Mouse (Mus musculus) limb, embryonic 15.5 days (tissue): Measurements from ENCODE around the gene Abhd5. TPM values are rescaled to one million over a fixed set of nuclear protein-coding genes. Genes with fewer than 3 reads are reported as not detected.
"Not testable (repeated sequence)": the region's sequence is repeated elsewhere in the genome, so short reads cannot be mapped to it uniquely, and the experiment has no call there.

Source experiments
- ATAC-seq: fragments of 200-750 bp; cut with Nextera tagmentation; 2 replicates; pipeline ENCODE4 v1.8.0; 2017; ENCODE audit warnings: low read depth, moderate TSS enrichment; ENCODE audit not compliant: insufficient number of reproducible peaks, low FRiP score, low TSS enrichment
- H3K27ac ChIP-seq: fragments of 300-500 bp; sonication (generic); 2 replicates; pipeline ENCODE4 v1.5.1; 2015; ENCODE audit warnings: moderate library complexity, mild to moderate bottlenecking, inconsistent platforms
- H3K27me3 ChIP-seq: fragments of 300-500 bp; sonication (generic); 2 replicates; pipeline ENCODE4 v1.6.1; 2015; ENCODE audit warnings: inconsistent platforms
- H3K36me3 ChIP-seq: fragments of 300-500 bp; sonication (generic); 2 replicates; pipeline ENCODE4 v1.6.1; 2015; ENCODE audit warnings: inconsistent platforms
- H3K4me1 ChIP-seq: fragments of 300-500 bp; sonication (generic); 2 replicates; pipeline ENCODE4 v1.6.1; 2015; ENCODE audit warnings: inconsistent platforms
- H3K4me2 ChIP-seq: fragments of 300-500 bp; sonication (generic); 2 replicates; pipeline ENCODE4 v1.6.1; 2015; ENCODE audit warnings: mild to moderate bottlenecking, inconsistent platforms
- H3K4me3 ChIP-seq: fragments of 300-500 bp; sonication (generic); 2 replicates; pipeline ENCODE4 v1.5.1; 2015; ENCODE audit warnings: mild to moderate bottlenecking, inconsistent platforms
- H3K9ac ChIP-seq: fragments of 300-500 bp; sonication (generic); 2 replicates; pipeline ENCODE4 v1.6.1; 2015; ENCODE audit warnings: inconsistent platforms
- H3K9me3 ChIP-seq: fragments of 300-500 bp; sonication (generic); 2 replicates; pipeline ENCODE4 v1.6.1; 2016; ENCODE audit warnings: inconsistent platforms
- WGBS: fragments of 180-500 bp; shearing (Covaris S2); methylation state at CpG from one replicate; pipeline ENCODE4 v1.1.7; 2015; 5-methylcytosine and 5-hydroxymethylcytosine counted together
- polyA plus RNA-seq: library from polyadenylated mRNA; unstranded; fragments of >200 nt; fragmentation: Nextera tagmentation; extraction: Ambion mirVana; gene quantifications from 2 replicates; pipeline ENCODE4 v1.2.1, GENCODE M21; 2015

Gene Abhd5
- polyA plus RNA-seq = 44.8 and 47.3 TPM in 2 replicates

DNA sequence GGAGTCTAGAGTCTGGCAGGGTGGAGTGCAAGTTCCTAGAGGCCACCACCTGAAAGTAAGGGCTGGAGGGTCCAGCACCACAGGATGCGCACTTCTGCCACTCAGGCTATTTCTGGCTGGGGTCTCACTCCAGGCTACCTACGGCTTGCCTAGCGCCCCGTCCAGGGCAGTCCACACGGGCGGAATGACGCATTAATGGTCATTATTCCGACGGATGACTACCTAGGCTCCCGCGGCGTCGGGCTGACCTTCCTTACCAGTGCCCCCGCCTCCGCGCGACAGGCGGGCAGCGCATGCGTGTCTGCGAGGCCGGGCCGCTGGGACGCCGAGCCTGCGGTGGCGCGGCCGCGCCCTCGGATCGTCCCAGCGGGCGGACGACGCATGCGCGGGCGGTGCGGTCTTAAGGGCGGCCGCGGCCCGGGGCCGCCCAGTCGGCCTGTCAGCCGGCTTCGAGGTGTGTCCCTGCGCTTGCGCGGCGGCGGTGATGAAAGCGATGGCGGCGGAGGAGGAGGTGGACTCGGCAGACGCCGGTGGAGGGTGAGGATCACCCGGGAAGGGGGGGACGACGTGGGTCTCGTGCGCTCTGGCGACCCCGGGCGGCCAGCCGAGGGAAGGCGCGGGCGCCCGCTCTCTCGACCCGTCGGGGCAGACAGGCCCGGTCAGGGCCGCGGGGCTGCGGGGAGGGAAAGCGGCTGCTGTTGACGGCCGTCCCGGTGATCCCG, at the start of gene Abhd5:
Gene Abhd5, plus strand, starts transcription at position 306 of the 722 bp plus-strand sequence.
- Histone ChIP-seq H3K36me3 (no peaks in the 10 kb centered on the region), H3K9ac (peak within 1 kb of the TSS; percentile 89), H3K27me3 (no peaks in the 10 kb centered on the region), H3K4me3 (peak within 1 kb of the TSS; percentile 81), H3K4me2 (peak within 1 kb of the TSS; percentile 72), H3K4me1 (0 out of 2 replicates have a peak, but pooled peaks cover 3% of the 10 kb centered on the region), H3K9me3 (no peaks in the 10 kb centered on the region), H3K27ac (peak within 1 kb of the TSS; percentile 79)
- ATAC-seq = peak; percentile 94
- under 1% methylated on average over 84 of the region's 84 CpGs for WGBS

DNA sequence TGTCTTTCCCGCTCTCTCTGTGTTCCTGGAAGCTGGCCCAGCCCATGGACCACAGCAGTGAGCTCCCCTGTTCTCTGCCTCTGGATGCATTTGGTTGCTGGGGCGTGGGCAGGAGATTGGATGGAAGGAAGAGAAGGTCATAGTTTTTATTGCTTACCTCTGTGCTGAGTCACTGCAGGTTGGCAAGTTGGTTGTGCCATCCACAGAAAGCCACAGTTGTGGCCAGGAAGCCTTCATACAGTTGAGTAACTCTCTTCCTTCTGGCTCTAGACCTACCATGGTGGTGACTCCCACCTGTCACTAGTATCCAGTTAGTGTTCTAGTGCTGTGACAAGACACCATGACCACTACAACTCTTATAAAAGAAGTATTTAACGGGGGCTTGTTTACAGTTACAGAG, 46.1 kb upstream of the Abhd5 start:
- H3K9me3 ChIP-seq = no peaks in the 10 kb centered on the region
- no peak overlapping the region for H3K27ac ChIP-seq
- H3K4me1 ChIP-seq = no peaks in the 10 kb centered on the region
- ATAC-seq = no peak
- H3K4me2 ChIP-seq = no peak overlapping the region
- H3K9ac ChIP-seq = no peak overlapping the region
- H3K36me3 ChIP-seq = no peaks in the 10 kb centered on the region
- no peak overlapping the region for H3K4me3 ChIP-seq
- 72% methylated on average over 3 of the region's 3 CpGs for WGBS
- no peaks in the 10 kb centered on the region for H3K27me3 ChIP-seq

DNA sequence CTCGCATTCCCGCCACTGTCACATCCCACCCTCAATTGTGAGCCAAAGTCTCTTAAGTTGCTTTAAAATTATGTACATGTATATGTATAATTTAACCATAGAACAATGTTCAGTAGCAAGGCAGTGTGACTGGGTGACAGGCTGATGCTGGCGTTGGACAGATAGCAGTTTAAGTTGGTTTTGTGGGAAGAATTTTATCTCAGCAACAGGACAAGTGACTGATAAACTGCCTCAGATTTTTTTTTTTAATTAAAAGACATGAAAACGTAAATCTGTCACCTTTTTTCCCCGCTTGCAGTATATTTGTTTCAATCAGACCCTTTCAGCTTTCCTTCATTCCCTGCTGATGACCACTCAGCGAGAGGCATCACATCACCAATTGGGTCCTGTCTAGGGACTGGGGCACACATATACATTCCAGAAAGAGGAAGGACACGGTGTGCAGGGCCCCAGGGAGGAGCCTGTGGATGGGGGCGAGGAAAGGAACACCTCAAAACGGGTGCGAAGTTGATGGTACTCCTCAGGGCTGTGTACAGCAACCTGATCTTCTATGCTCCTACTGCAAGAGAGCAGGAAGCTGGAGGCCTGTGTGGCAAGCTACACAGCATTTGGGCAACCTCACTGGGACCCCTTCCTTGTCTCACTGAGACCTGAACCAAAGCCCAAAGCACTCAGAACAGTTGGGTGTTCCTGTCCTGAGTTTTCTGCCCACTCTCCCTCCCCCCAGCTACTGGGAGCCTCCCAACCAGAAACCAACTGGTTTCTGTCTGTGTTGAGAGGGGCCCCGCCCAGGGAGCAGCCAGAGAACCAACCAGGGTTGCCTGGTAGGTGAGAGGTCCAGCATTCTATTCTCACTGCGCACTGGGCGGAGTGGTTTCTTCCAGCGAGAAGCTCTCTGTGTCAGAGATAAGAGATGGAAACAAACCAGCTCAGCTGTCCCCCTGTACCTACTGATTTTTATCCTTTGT, 42.1 kb upstream of the Abhd5 start:
- Histone ChIP-seq H3K4me3 (no peak overlapping the region), H3K4me2 (no peak overlapping the region), H3K27ac (no peak overlapping the region), H3K36me3 (no peaks in the 10 kb centered on the region), H3K9me3 (no peaks in the 10 kb centered on the region), H3K4me1 (0 out of 2 replicates have a peak, but pooled peaks cover 4% of the 10 kb centered on the region), H3K27me3 (no peaks in the 10 kb centered on the region), H3K9ac (no peak overlapping the region)
- 57% methylated on average over 14 of the region's 14 CpGs for whole genome bisulfite sequencing
- no peak; the same call in 1 of the 2 replicates for ATAC-seq

DNA sequence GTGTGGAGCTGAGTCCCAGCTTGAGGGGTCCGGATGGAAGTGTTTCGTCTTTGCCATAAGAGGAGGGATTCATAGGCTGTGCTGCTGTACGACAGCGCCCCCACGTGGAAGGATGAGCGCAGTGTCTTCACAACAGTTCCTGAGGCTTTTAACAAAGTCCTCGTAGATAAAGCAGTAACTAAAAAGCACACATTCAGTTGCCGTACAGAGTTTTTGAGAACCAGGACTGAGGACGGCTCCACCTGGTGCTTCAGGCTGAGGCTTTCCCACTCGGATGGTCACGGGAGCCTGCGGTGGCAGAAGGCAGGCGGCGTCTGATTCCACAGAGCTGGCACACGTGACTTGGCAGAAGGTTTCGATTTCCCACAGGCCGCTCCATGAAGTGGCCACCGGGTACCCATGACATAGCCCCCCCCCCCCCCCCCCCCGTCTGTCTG, 40.8 kb upstream of the Abhd5 start:
- H3K4me1 ChIP-seq = 0 out of 2 replicates have a peak, but pooled peaks cover 4% of the 10 kb centered on the region
- ATAC-seq = peak; percentile 85
- peak overlapping the region; percentile 50 for H3K4me3 ChIP-seq
- no peaks in the 10 kb centered on the region for H3K36me3 ChIP-seq
- 2% methylated on average over 17 of the region's 19 CpGs for WGBS
- H3K27ac ChIP-seq = peak overlapping the region; percentile 87
- no peaks in the 10 kb centered on the region for H3K27me3 ChIP-seq
- H3K9ac ChIP-seq = no peak overlapping the region
- H3K4me2 ChIP-seq = peak overlapping the region; percentile 55
- no peaks in the 10 kb centered on the region for H3K9me3 ChIP-seq

DNA sequence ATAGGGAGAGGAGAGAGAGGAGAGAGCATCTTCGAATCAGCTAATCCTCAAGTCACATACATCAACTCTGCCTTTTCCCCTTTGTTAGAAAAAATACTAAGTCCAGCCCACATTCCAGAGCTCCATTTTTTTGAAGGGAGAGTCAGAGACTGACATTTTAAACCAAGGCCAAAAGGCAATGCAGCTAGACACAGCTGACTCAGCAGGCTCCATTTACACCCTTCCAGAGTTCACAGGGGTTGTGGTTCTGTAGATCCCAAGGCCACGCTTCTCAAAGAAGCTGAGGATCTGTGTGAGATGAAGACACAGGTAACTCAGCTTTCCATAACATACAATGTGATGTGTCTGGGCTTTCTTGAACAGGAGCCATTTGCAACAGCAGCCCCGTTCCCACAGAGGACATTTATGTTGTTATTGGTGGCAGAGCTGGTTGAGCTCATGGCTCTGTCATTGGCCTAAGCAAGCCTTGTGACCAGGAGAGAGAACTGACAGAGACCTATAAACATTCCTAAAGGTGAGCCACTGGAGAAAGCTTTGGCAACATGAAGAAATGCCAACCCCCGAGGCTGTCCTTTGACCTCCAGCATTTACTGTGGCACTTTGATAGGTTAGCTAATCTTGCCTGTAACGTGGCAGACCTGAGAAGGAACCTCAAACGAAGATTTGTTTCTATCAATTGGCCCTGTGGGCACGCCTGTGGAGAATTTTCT, 40.2 kb upstream of the Abhd5 start:
- Histone ChIP-seq H3K9me3 (no peaks in the 10 kb centered on the region), H3K4me1 (0 out of 2 replicates have a peak, but pooled peaks cover 4% of the 10 kb centered on the region), H3K4me3 (peak overlapping the region; percentile 50), H3K4me2 (peak overlapping the region; percentile 55), H3K36me3 (no peaks in the 10 kb centered on the region), H3K27me3 (no peaks in the 10 kb centered on the region), H3K27ac (peak overlapping the region; percentile 87), H3K9ac (no peak overlapping the region)
- no peak for ATAC-seq
- 57% methylated on average over 7 of the region's 7 CpGs for WGBS

DNA sequence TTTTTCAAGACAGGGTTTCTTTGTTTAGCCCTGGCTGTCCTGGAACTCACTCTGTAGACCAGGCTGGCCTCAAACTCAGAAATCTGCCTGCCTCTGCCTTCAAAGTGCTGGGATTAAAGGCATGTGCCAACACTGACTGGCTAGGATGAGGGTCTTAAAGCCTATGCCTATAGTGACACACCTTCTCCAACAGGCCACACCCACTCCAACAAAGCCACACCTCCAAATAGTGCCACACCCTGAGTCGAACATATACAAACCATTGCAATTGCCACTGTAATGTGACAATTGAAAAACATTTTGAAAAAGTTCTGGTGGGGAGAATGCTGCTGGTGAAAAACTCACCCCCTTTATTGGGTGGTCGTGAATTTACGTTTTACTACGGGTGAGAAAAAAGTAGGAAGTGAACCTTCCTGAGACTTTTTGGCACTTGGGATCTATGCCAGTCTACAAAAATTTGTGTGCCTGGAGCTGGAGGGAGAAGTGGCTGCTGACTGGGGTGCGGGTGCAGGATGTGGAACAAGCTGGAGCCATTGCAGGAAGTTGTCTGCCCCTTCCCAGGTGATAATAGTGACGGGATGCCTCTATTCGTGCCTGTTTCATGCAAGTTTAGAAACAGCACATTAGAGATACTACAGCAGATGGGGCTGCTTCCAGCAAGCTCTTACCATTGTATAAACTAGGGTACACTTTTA, 39.0 kb upstream of the Abhd5 start:
- 69% methylated on average over 7 of the region's 7 CpGs for WGBS
- Histone ChIP-seq H3K9me3 (no peaks in the 10 kb centered on the region), H3K4me3 (no peak overlapping the region), H3K4me2 (no peak overlapping the region), H3K9ac (no peak overlapping the region), H3K27ac (no peak overlapping the region), H3K36me3 (no peaks in the 10 kb centered on the region), H3K4me1 (0 out of 2 replicates have a peak, but pooled peaks cover 4% of the 10 kb centered on the region), H3K27me3 (no peaks in the 10 kb centered on the region)
- ATAC-seq = no peak

DNA sequence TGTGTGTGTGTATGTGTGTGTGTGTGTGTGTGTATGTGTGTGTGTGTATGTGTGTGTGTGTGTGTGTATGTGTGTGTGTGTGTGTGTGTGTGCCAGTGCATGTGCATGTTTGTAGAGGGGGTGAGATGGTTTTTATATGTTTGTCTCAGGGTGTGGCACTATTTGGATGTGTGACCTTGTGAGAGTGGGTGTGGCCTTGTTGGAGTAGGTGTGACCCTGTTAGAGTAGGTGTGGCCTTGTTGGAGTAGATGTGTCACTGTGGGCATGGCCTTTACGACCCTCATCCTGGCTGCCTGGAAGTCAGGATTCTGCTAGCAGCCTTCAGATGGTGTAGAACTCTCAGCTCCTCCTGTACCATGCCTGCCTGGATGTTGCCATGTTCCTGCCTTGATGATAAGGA, 38.3 kb upstream of the Abhd5 start:
- not testable (repeated sequence) for H3K4me3 ChIP-seq, H3K27ac ChIP-seq, ATAC-seq, H3K9me3 ChIP-seq, H3K4me2 ChIP-seq, H3K36me3 ChIP-seq, H3K27me3 ChIP-seq, H3K9ac ChIP-seq, H3K4me1 ChIP-seq
- WGBS = 43% methylated on average over 1 of the region's 1 CpGs

DNA sequence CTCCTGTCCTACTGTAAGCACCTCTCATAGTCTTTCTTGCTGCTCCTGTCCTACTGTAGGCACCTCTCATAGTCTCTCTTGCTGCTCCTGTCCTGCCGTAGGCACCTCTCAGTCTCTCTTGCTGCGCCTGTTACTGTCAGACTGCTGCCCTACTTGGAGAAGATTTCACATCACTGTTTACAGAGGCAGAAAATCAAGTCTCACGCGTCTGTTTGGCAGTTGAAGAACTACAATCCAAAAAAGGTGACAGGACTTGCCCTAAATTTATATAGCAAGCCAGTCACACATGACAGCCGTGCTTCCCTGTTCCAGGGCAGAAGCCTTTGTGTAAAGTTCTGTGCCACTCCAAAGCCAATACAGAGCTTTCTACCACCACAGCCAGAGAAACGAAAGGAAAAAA, 37.0 kb upstream of the Abhd5 start:
- Histone ChIP-seq H3K9me3 (no peaks in the 10 kb centered on the region), H3K36me3 (no peaks in the 10 kb centered on the region), H3K27ac (no peak overlapping the region), H3K4me1 (0 out of 2 replicates have a peak, but pooled peaks cover 4% of the 10 kb centered on the region), H3K9ac (no peak overlapping the region), H3K4me3 (no peak overlapping the region), H3K27me3 (no peaks in the 10 kb centered on the region), H3K4me2 (no peak overlapping the region)
- WGBS = 79% methylated on average over 6 of the region's 6 CpGs
- no peak for ATAC-seq

DNA sequence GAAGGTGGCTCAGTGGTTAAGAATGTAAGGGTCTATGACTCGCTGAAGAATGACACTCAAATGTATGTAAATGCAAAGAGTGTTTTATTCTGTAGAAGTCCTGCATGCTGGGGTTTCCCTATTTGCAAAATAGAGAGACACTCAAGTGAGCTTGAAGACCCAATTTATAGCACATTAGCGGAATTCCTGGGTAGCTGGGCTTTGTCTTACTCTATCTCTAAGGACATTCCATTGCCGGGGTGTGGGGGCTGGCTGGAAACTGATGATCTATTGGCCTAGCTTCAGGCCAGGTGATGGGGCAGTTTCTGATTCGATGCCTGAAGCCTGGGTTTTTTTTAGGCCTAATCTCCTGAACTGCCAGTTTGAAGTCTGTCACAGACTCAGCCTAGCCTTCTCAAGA, 36.5 kb upstream of the Abhd5 start:
- H3K27me3 ChIP-seq = no peaks in the 10 kb centered on the region
- H3K27ac ChIP-seq = no peak overlapping the region
- ATAC-seq = no peak
- no peak overlapping the region for H3K4me2 ChIP-seq
- no peak overlapping the region for H3K4me3 ChIP-seq
- no peaks in the 10 kb centered on the region for H3K36me3 ChIP-seq
- no peak overlapping the region for H3K9ac ChIP-seq
- H3K9me3 ChIP-seq = no peaks in the 10 kb centered on the region
- 60% methylated on average over 4 of the region's 4 CpGs for WGBS
- 0 out of 2 replicates have a peak, but pooled peaks cover 4% of the 10 kb centered on the region for H3K4me1 ChIP-seq

DNA sequence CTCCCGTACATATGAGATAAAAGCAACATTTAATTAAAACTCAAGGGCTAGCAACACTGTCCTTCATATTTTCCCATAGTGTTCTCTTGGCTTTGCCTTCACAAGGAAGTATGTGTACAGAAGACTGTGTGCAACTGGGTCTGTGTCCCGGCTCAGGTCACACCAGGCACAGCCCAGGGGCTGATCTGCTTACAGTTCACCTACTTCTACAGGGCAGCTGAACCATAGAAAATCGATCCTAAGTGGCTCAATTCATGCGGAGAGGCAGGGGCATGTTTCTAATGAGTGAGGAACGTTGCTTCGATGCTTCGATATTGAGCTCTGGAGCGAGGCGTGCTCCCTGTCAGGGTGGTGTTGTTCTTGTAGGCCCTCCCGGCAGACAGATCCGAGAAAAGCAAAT, 35.9 kb upstream of the Abhd5 start:
- WGBS = 76% methylated on average over 11 of the region's 11 CpGs
- H3K4me2 ChIP-seq = no peak overlapping the region
- no peak overlapping the region for H3K9ac ChIP-seq
- no peak for ATAC-seq
- H3K27ac ChIP-seq = no peak overlapping the region
- no peaks in the 10 kb centered on the region for H3K9me3 ChIP-seq
- H3K4me3 ChIP-seq = no peak overlapping the region
- H3K4me1 ChIP-seq = 0 out of 2 replicates have a peak, but pooled peaks cover 4% of the 10 kb centered on the region
- no peaks in the 10 kb centered on the region for H3K36me3 ChIP-seq
- H3K27me3 ChIP-seq = no peaks in the 10 kb centered on the region

DNA sequence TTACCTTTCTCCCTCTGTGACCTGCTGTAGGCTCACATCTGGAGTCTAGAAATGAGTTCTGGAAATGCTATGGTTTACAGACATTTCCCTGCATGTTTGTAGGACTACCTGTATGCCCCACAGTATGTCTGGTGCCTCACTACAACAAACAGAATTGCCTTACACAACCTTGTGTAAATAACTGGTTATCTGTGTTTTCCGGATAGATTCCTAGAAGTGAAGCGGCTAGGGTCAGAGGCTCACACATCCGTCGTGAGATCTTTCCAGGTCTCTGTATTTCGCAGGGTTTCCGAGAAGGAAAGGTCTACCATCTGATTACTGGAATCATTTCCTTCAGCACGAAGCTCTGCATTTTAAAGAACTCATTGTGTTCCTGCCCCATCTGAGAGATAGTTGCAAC, 34.8 kb upstream of the Abhd5 start:
- no peak for ATAC-seq

More for the DNA sequence above, 34.8 kb upstream of the Abhd5 start:
- Histone ChIP-seq H3K27me3 (no peaks in the 10 kb centered on the region), H3K4me2 (no peak overlapping the region), H3K27ac (no peak overlapping the region), H3K4me1 (no peaks in the 10 kb centered on the region), H3K4me3 (no peak overlapping the region), H3K9ac (no peak overlapping the region), H3K36me3 (no peaks in the 10 kb centered on the region), H3K9me3 (no peaks in the 10 kb centered on the region)
- 89% methylated on average over 7 of the region's 7 CpGs for WGBS
